20 mouse cellular contexts compared by ENCODE assay signal in genomic region chr1:134818716-134819115, GRCm38 (mm10).
A peak's percentile ranks its signal among the peaks of the same experiment; 100 is the strongest.
DNase-seq lines count a peak whose midpoint lies in the region; ATAC-seq and TF ChIP-seq lines count a peak whose summit lies in the region.
"Had no signal": no experiment of that assay in that cellular context is flagged by ENCODE, and none has a peak within 500 bp of the region (broad histone marks: within the 10 kb centered on the region; RNA-seq: fewer than 3 reads in every experiment).

No protein-coding gene starts in this region.

- H3K4me1 ChIP-seq in embryonic fibroblast, embryonic 13.5 days (ENCODE audit: control insufficient read depth, insufficient read depth, low read length), result peaks cover 13% of the 10 kb centered on the region
- H3K4me1 ChIP-seq in liver, postnatal 0 days (ENCODE audit: insufficient read depth), result peaks cover 12% of the 10 kb centered on the region

- H3K4me2 ChIP-seq in liver, postnatal 0 days (ENCODE audit: low read depth, low read length), result no peak overlapping the region
- H3K4me2 ChIP-seq: hindbrain, embryonic 14.5 days; liver, embryonic 13.5 days; midbrain, embryonic 11.5 days had no signal

- H3K36me3 ChIP-seq in liver, postnatal 0 days (replicated peaks; ENCODE audit: insufficient read depth, low read length), result no peaks in the 10 kb centered on the region
- H3K36me3 ChIP-seq: liver, embryonic 13.5 days had no signal

- H3K27me3 ChIP-seq in liver, postnatal 0 days (ENCODE audit: insufficient read depth, low read length), result no peaks in the 10 kb centered on the region
- H3K27me3 ChIP-seq: liver, embryonic 13.5 days had no signal

- no peak overlapping the region for H3K4me3 ChIP-seq in embryonic fibroblast, embryonic 13.5 days (ENCODE audit: insufficient read depth, low read length)
- H3K4me3 ChIP-seq in liver, postnatal 0 days (ENCODE audit: low read depth, low read length), result no peak overlapping the region
- H3K4me3 ChIP-seq: liver, embryonic 13.5 days had no signal

- TF ChIP-seq CTCF in embryonic fibroblast, embryonic 13.5 days (IDR thresholded peaks at IDR 0.05; ENCODE audit: borderline replicate concordance, insufficient read depth, low read length), result no peak
- no peak for TF ChIP-seq CTCF in liver, postnatal 0 days (IDR thresholded peaks at IDR 0.05; ENCODE audit: low read depth)

- H3K9ac ChIP-seq in liver, postnatal 0 days (replicated peaks), result no peak overlapping the region
- H3K9ac ChIP-seq: hindbrain, embryonic 14.5 days; liver, embryonic 13.5 days had no signal

- TF ChIP-seq POLR2A in embryonic fibroblast, embryonic 13.5 days (IDR thresholded peaks at IDR 0.05; ENCODE audit: low read depth, low read length), result no peak

- WGBS in liver, postnatal 0 days (ENCODE audit: insufficient replicate concordance), result 82% methylated on average over 3 of the region's 3 CpGs

- H3K27ac ChIP-seq in embryonic fibroblast, embryonic 13.5 days (ENCODE audit: insufficient read depth, low read length), result peak overlapping the region; percentile 75
- no peak overlapping the region for H3K27ac ChIP-seq in liver, postnatal 0 days (ENCODE audit: low read depth)
- H3K27ac ChIP-seq: hindbrain, embryonic 14.5 days; liver, embryonic 13.5 days had no signal

- peak; percentile 80 for ATAC-seq in frontal cortex, adult (ENCODE audit: low TSS enrichment)
- ATAC-seq in liver, postnatal 0 days, result no peak
- ATAC-seq in erythroid progenitor cell, adult 5-6 weeks (replicated peaks; ENCODE audit: low FRiP score, poor library complexity, severe bottlenecking), result no peak
- ATAC-seq: activated CD4-positive, CD25-positive, alpha-beta regulatory T cell, adult 4 months; intestine, postnatal 0 days had no signal

- H3K9me3 ChIP-seq in liver, postnatal 0 days (ENCODE audit: low read length), result no peaks in the 10 kb centered on the region
- H3K9me3 ChIP-seq: liver, embryonic 13.5 days had no signal

- TF ChIP-seq EP300 in liver, postnatal 0 days (IDR thresholded peaks at IDR 0.05; ENCODE audit: low read depth), result no peak

- DNase-seq in frontal cortex, postnatal 25 days (ENCODE audit: low spot score in 2 of 2), result no peak
- DNase-seq in 3T3-L1 (ENCODE audit: low read depth, low spot score) (peak; percentile 92), adipocyte (ENCODE audit: low spot score) (peak; percentile 35)
- no peak for DNase-seq in liver, postnatal 0 days
- no peak for DNase-seq in right cerebral cortex, postnatal 10 days (ENCODE audit: low spot score in 2 of 2)
- DNase-seq: cerebellum, postnatal 25 days; kidney, postnatal 14 days; layer of hippocampus, adult 9-11 months; left cerebral cortex, postnatal 4 days; liver, embryonic 13.5 days; lung, postnatal 10 days; retina, postnatal 1 day; thymus, postnatal 36 days had no signal

Comparison
In these comparisons a context has a peak if more than half of its experiments do, and no peak if none do; other contexts are left out.
1. DNase-seq: peak in 3T3-L1 (single experiment) and adipocyte (single experiment); none in frontal cortex, postnatal 25 days (0 of 2), liver, postnatal 0 days (single experiment) and right cerebral cortex, postnatal 10 days (0 of 2).